Mouse (Mus musculus) limb, embryonic 14.5 days (tissue): Measurements from ENCODE around the gene Crlf1. TPM values are rescaled to one million over a fixed set of nuclear protein-coding genes. Genes with fewer than 3 reads are reported as not detected.

Source experiments
- ATAC-seq: fragments of 200-750 bp; cut with Nextera tagmentation; 2 replicates; pipeline ENCODE4 v1.8.0; 2017; ENCODE audit warnings: low read depth, moderate number of reproducible peaks, moderate TSS enrichment; ENCODE audit not compliant: low FRiP score
- DNase-seq: peaks from one replicate; pipeline ENCODE4 v3.0.0-alpha.2; 2015; ENCODE audit warnings: low spot score
- H3K27ac ChIP-seq: fragments of 300-500 bp; sonication (generic); replicated peaks from 2 replicates; pipeline ENCODE4 v1.5.1; 2014; ENCODE audit warnings: low read depth, mild to moderate bottlenecking, low read length, moderate library complexity, mixed read lengths
- H3K27me3 ChIP-seq: fragments of 300-500 bp; sonication (generic); 2 replicates; pipeline ENCODE4 v1.6.1; 2014; ENCODE audit warnings: low read length, mixed read lengths; ENCODE audit not compliant: control insufficient read depth, insufficient read depth
- H3K36me3 ChIP-seq: fragments of 300-500 bp; sonication (generic); 2 replicates; pipeline ENCODE4 v1.6.1; 2014; ENCODE audit warnings: mild to moderate bottlenecking, low read length, moderate library complexity, mixed read lengths; ENCODE audit not compliant: control insufficient read depth, insufficient read depth
- H3K4me1 ChIP-seq: fragments of 300-500 bp; sonication (generic); 2 replicates; pipeline ENCODE4 v1.6.1; 2014; ENCODE audit warnings: antibody characterized with exemption, low read length, mixed read lengths; ENCODE audit not compliant: control insufficient read depth, insufficient read depth
- H3K4me2 ChIP-seq: fragments of 300-500 bp; sonication (generic); replicated peaks from 2 replicates; pipeline ENCODE4 v1.6.1; 2014; ENCODE audit warnings: low read depth, mild to moderate bottlenecking, low read length, moderate library complexity; ENCODE audit not compliant: severe bottlenecking
- H3K4me3 ChIP-seq: fragments of 300-500 bp; sonication (generic); replicated peaks from 2 replicates; pipeline ENCODE4 v1.5.1; 2014; ENCODE audit warnings: low read length
- H3K9ac ChIP-seq: fragments of 300-500 bp; sonication (generic); 2 replicates; pipeline ENCODE4 v1.6.1; 2014; ENCODE audit warnings: mild to moderate bottlenecking, low read depth, low read length, moderate library complexity; ENCODE audit not compliant: severe bottlenecking
- H3K9me3 ChIP-seq: fragments of 300-500 bp; sonication (generic); 2 replicates; pipeline ENCODE4 v1.6.1; 2016; ENCODE audit warnings: low read length; ENCODE audit not compliant: control insufficient read depth
- POLR2A ChIP-seq: fragments of 200-500 bp; IDR thresholded peaks from 2 replicates; pipeline ENCODE4 v1.8.0; 2012; ENCODE audit warnings: inconsistent platforms, mild to moderate bottlenecking, moderate library complexity, borderline replicate concordance; ENCODE audit not compliant: insufficient read depth, insufficient read length; ENCODE audit errors: extremely low read depth
- WGBS: fragments of 180-500 bp; shearing (Covaris S2); extraction: QIAGEN DNeasy Blood & Tissue Kit; methylation state at CpG from one replicate; pipeline ENCODE4 v1.1.7; 2014; 5-methylcytosine and 5-hydroxymethylcytosine counted together
- polyA plus RNA-seq, 2 experiments: library from polyadenylated mRNA; depleted of rRNA in 1 of 2; stranded (reverse) in 1 of 2; unstranded in 1 of 2; fragments of >200 nt; fragmentation: Nextera tagmentation in 1 of 2; extraction: Ambion mirVana in 1 of 2; gene quantifications; 2 replicates each; pipeline versions ENCODE4 v1.2.1 to v1.2.3; 2012 to 2014

The Crlf1 gene
- polyA plus RNA-seq, 2 experiments = 91.5 to 98.9 TPM

DNA sequence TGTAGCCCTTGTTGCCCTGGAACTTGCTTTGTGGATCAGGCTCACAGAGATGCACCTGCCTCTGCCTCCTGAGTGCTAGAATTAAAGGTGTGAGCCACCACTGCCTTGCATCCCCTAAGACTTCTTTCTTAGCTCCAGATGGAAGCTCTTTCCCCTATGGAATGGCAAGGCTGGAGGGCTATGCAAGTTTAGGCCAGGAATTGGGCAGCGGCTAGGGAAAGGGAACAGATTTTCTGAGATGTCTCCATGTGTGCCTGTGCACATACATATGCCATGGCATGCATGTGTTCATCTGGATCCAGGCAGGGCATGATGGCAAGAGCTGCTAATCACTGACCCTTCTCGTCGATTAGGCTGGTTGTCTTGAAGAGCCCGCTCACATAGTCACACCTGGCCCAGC lies 27.3 kb upstream of the Crlf1 start:
- H3K36me3 ChIP-seq = peaks cover 9% of the 10 kb centered on the region
- H3K4me3 ChIP-seq = no peak overlapping the region
- H3K9ac ChIP-seq = no peak overlapping the region
- H3K27ac ChIP-seq = no peak overlapping the region
- no peaks in the 10 kb centered on the region for H3K27me3 ChIP-seq
- H3K4me1 ChIP-seq = peaks cover 28% of the 10 kb centered on the region
- no peak for DNase-seq
- ATAC-seq = no peak
- TF ChIP-seq POLR2A = no peak
- 97% methylated on average over 4 of the region's 4 CpGs for WGBS
- no peak overlapping the region for H3K4me2 ChIP-seq
- no peaks in the 10 kb centered on the region for H3K9me3 ChIP-seq

DNA sequence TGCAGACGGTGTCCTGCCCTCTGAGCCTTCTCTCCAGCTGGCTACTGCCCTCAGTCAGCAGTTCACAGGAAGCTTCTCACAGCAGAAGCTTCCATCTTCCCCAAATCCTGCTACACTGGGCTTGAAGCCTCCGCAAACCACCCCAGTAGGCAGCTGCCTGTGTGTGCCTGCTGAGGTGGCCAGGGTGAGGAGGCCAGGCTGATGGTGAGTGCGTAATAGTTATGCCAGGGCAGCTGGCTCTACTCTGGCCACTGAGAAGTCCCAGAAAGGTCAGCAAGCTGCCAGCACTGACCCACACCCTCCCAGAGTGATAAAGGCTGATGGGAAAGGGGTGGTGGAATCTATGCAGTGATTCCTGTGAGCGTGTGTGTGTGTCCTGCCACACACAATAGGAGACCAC lies 26.7 kb upstream of the Crlf1 start:
- DNase-seq (no peak), ATAC-seq (no peak)
- Histone ChIP-seq H3K4me3 (no peak overlapping the region), H3K4me1 (peaks cover 28% of the 10 kb centered on the region), H3K9ac (no peak overlapping the region), H3K27ac (no peak overlapping the region), H3K36me3 (peaks cover 9% of the 10 kb centered on the region), H3K9me3 (no peaks in the 10 kb centered on the region), H3K4me2 (no peak overlapping the region), H3K27me3 (no peaks in the 10 kb centered on the region)
- TF ChIP-seq POLR2A = no peak
- WGBS = 76% methylated on average over 4 of the region's 4 CpGs

DNA sequence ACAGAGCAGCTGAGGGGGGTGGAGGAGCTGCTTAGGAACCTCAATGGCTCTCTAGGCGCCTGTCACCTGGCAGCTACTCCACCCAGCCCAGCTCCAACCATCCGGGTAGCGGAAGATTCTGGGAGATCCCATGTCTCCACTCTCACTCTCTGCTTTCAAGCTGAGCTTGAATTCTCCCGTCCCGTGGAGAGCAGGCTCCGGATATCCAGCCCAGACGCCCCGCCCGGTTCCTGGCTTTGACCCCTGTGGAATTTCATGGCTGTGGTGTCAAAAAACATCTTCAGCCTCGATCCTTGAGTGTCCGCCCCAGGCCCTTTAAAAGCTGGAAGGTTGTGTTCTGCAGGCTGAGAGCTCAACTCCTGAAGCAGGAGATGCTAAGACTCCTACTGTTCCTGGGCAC lies 26.2 kb upstream of the Crlf1 start:
- Histone ChIP-seq H3K9me3 (no peaks in the 10 kb centered on the region), H3K27ac (0 out of 2 replicates have a peak overlapping the region, but pooled peaks have one; percentile 13), H3K4me1 (peaks cover 25% of the 10 kb centered on the region), H3K36me3 (peaks cover 9% of the 10 kb centered on the region), H3K9ac (no peak overlapping the region), H3K27me3 (no peaks in the 10 kb centered on the region), H3K4me3 (no peak overlapping the region), H3K4me2 (no peak overlapping the region)
- ATAC-seq (no peak), DNase-seq (no peak)
- WGBS = 46% methylated on average over 11 of the region's 11 CpGs
- no peak for TF ChIP-seq POLR2A

DNA sequence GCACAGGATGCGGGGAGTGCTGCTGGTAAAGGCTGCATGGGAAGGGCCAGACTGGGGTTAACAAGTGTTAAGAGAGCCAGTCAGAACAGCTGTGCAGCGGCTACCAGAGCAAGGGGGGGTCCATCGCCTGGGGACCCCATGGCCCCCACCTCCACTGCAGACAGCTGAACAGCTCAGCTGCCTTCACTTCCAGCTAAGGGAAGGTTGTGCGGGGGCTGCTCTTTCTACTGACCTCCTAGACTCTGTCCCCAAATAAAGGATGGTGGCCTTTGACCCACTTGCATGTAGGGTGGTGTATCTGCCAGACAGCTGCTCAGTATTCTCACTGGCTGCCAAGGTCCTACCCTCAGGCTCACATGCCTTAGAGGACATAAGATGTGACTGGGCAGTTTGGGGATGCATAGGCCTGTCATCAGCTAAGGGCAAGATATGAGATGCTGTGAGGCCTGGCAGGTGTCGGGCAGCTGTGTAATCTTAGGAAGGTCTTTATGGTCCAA lies 25.7 kb upstream of the Crlf1 start:
- peak; percentile 51; the same call in 1 of the 2 replicates for ATAC-seq
- Histone ChIP-seq H3K27me3 (no peaks in the 10 kb centered on the region), H3K27ac (0 out of 2 replicates have a peak overlapping the region, but pooled peaks have one; percentile 13), H3K9me3 (no peaks in the 10 kb centered on the region), H3K4me1 (peaks cover 20% of the 10 kb centered on the region), H3K4me3 (no peak overlapping the region), H3K36me3 (peaks cover 9% of the 10 kb centered on the region), H3K9ac (no peak overlapping the region), H3K4me2 (no peak overlapping the region)
- no peak for DNase-seq
- no peak for TF ChIP-seq POLR2A
- 54% methylated on average over 5 of the region's 5 CpGs for WGBS

DNA sequence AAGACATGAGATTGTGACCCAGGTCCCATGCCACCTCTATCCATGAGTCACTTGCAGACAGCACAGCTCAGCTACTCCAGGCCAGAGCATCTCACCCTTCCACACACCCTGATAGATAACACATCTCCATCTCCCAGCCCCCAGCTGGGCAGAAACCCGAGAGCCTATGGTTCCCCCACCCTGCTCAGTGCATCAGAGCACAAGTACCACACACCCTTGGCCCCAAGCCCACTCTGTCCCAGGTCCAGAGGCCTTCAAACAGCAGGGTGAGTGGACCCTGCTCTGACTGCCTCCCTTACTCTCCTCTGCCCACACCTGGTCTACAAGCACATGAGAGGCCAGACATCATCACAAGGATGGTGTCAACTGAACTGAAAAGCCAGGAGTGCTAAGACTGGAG lies 25.1 kb upstream of the Crlf1 start:
- Histone ChIP-seq H3K27me3 (no peaks in the 10 kb centered on the region), H3K27ac (no peak overlapping the region), H3K9ac (no peak overlapping the region), H3K36me3 (peaks cover 9% of the 10 kb centered on the region), H3K9me3 (no peaks in the 10 kb centered on the region), H3K4me2 (no peak overlapping the region), H3K4me1 (peaks cover 14% of the 10 kb centered on the region; the same call in 1 of the 2 replicates), H3K4me3 (no peak overlapping the region)
- DNase-seq (no peak), ATAC-seq (no peak)
- TF ChIP-seq POLR2A = no peak
- WGBS = 80% methylated on average over 1 of the region's 1 CpGs

DNA sequence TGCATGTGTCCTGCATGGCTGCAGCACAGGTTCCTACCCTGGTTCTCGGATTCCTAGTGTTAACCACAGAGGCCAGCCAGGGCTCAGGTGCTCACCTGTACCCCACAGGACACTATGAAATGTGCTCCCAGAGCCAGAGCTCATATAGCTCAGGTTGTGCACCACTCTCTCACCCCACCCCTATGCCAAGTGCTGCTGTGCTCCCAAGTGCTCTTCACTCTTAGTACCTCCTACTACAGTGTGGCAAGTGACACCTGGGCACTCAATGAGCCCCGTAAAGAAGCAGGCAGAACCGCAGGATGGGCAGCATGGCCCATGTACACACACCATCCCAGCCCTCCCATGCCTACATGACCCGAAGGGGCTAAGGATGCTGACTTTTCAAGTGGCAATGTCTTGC lies 24.2 kb upstream of the Crlf1 start:
- ATAC-seq = no peak
- no peak overlapping the region for H3K27ac ChIP-seq
- peaks cover 9% of the 10 kb centered on the region for H3K36me3 ChIP-seq
- no peak for TF ChIP-seq POLR2A
- peaks cover 9% of the 10 kb centered on the region; the same call in 1 of the 2 replicates for H3K4me1 ChIP-seq
- 88% methylated on average over 4 of the region's 4 CpGs for WGBS
- no peak overlapping the region for H3K4me3 ChIP-seq
- H3K9me3 ChIP-seq = no peaks in the 10 kb centered on the region
- no peak overlapping the region for H3K9ac ChIP-seq
- no peak overlapping the region for H3K4me2 ChIP-seq
- no peaks in the 10 kb centered on the region for H3K27me3 ChIP-seq
- DNase-seq = no peak
